Mouse (Mus musculus) embryonic facial prominence, embryonic 13.5 days (tissue): ENCODE measurements around the gene Exph5. TPM values are rescaled to one million over a fixed set of nuclear protein-coding genes. Genes with fewer than 3 reads are reported as not detected.
A peak's percentile ranks its signal among the peaks of the same experiment; 100 is the strongest.

Source experiments
- ATAC-seq: fragments of 200-750 bp; cut with Nextera tagmentation; 2 replicates; pipeline ENCODE4 v1.8.0; 2017; ENCODE audit warnings: low read depth; ENCODE audit not compliant: insufficient number of reproducible peaks, insufficient read depth, low FRiP score, low TSS enrichment
- H3K27ac ChIP-seq: fragments of 300-500 bp; sonication (generic); 2 replicates; pipeline ENCODE4 v1.5.1; 2015; ENCODE audit warnings: moderate library complexity, mild to moderate bottlenecking, inconsistent platforms
- H3K27me3 ChIP-seq: fragments of 300-500 bp; sonication (generic); 2 replicates; pipeline ENCODE4 v1.6.1; 2015; ENCODE audit warnings: mild to moderate bottlenecking, inconsistent platforms
- H3K36me3 ChIP-seq: fragments of 300-500 bp; sonication (generic); 2 replicates; pipeline ENCODE4 v1.6.1; 2015; ENCODE audit warnings: mild to moderate bottlenecking, inconsistent platforms
- H3K4me1 ChIP-seq: fragments of 300-500 bp; sonication (generic); 2 replicates; pipeline ENCODE4 v1.6.1; 2015; ENCODE audit warnings: inconsistent platforms
- H3K4me2 ChIP-seq: fragments of 300-500 bp; sonication (generic); 2 replicates; pipeline ENCODE4 v1.6.1; 2015; ENCODE audit warnings: moderate library complexity, mild to moderate bottlenecking, inconsistent platforms
- H3K4me3 ChIP-seq: fragments of 300-500 bp; sonication (generic); 2 replicates; pipeline ENCODE4 v1.5.1; 2015; ENCODE audit warnings: mild to moderate bottlenecking, inconsistent platforms
- H3K9ac ChIP-seq: fragments of 300-500 bp; sonication (generic); 2 replicates; pipeline ENCODE4 v1.6.1; 2015; ENCODE audit warnings: mild to moderate bottlenecking, inconsistent platforms
- H3K9me3 ChIP-seq: fragments of 300-500 bp; sonication (generic); 2 replicates; pipeline ENCODE4 v1.6.1; 2016; ENCODE audit warnings: inconsistent platforms
- WGBS: fragments of 180-500 bp; shearing (Covaris S2); methylation state at CpG from one replicate; pipeline ENCODE4 v1.1.7; 2015; ENCODE audit warnings: mixed read lengths; 5-methylcytosine and 5-hydroxymethylcytosine counted together
- polyA plus RNA-seq: library from polyadenylated mRNA; unstranded; fragments of >200 nt; fragmentation: Nextera tagmentation; extraction: Ambion mirVana; gene quantifications from 2 replicates; pipeline ENCODE4 v1.2.1, GENCODE M21; 2015

The Exph5 gene
- polyA plus RNA-seq, 1 experiment from 2014 or later, result 1.5 TPM

DNA sequence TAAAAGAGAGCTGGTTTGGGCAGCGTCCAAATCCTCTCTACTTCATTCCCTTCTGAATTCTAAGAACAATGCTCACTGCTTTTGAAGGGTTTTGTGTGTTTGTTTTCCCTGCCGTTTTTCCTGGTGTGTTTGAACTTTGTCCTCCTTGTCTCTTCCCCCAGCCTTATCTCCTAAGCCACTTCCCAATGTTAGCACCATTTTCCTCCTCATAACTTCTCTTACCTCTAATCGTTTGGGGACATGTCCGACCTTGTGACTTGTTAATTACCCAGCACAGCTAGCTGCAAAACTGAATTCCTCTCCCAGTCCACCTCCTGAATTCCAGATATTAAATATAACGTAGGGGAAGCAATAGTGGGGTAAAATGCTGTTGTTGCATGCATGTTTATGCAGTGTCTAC lies 76.1 kb downstream of the Exph5 start:
- Histone ChIP-seq H3K36me3 (no peaks in the 10 kb centered on the region), H3K4me1 (no peaks in the 10 kb centered on the region), H3K27ac (no peak overlapping the region), H3K4me3 (no peak overlapping the region), H3K9ac (no peak overlapping the region), H3K27me3 (no peaks in the 10 kb centered on the region), H3K9me3 (no peaks in the 10 kb centered on the region), H3K4me2 (no peak overlapping the region)
- 57% methylated on average over 5 of the region's 5 CpGs for WGBS
- no peak for ATAC-seq

DNA sequence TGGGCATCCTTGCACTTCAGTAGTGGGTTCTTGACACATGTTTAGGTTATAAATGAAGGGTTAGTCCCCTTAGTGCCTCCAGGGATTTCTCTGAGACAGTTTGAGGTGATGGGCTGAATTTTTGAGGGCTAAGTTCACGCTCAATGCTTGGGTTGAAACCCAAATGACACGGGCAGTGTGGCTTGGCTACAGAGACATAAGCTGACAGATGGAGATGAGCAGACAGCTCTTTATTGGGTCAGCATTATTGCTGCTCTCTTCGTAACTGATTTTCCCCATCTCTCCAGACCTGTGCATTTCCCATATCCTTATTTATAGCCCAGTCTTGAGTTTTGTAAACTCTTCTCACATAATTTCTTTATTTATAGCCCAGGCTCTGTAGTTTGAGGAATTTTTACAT lies 76.7 kb downstream of the Exph5 start:
- H3K27ac ChIP-seq, result no peak overlapping the region
- H3K36me3 ChIP-seq, result no peaks in the 10 kb centered on the region
- H3K9ac ChIP-seq, result no peak overlapping the region
- H3K4me3 ChIP-seq, result no peak overlapping the region
- no peaks in the 10 kb centered on the region for H3K27me3 ChIP-seq
- no peaks in the 10 kb centered on the region for H3K4me1 ChIP-seq
- H3K9me3 ChIP-seq, result no peaks in the 10 kb centered on the region
- WGBS, result 88% methylated on average over 3 of the region's 3 CpGs
- no peak for ATAC-seq
- no peak overlapping the region for H3K4me2 ChIP-seq

DNA sequence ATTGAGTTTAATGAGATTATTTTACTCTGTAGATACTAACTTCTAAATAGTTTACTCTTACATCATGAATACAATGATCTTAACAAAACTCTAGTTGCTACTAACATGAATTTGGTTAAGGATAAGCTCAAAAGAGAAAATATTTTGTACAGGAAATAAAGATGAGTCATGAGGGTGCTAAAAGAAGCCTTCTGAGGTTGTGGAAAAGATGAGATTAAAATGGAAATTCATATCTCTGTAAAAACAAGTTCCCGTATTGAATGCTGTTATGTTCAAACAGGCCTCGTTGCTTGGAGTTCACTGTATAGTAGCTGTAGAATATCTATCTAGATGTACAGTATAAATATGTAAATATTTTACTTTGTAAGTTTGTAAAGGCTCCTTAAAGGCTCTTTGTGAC lies 79.1 kb downstream of the Exph5 start:
- Histone ChIP-seq H3K36me3 (no peaks in the 10 kb centered on the region), H3K27ac (no peak overlapping the region), H3K4me3 (no peak overlapping the region), H3K9me3 (no peaks in the 10 kb centered on the region), H3K4me1 (peaks cover 8% of the 10 kb centered on the region), H3K9ac (no peak overlapping the region), H3K4me2 (no peak overlapping the region), H3K27me3 (no peaks in the 10 kb centered on the region)
- WGBS, result 70% methylated on average over 2 of the region's 2 CpGs
- ATAC-seq, result no peak

DNA sequence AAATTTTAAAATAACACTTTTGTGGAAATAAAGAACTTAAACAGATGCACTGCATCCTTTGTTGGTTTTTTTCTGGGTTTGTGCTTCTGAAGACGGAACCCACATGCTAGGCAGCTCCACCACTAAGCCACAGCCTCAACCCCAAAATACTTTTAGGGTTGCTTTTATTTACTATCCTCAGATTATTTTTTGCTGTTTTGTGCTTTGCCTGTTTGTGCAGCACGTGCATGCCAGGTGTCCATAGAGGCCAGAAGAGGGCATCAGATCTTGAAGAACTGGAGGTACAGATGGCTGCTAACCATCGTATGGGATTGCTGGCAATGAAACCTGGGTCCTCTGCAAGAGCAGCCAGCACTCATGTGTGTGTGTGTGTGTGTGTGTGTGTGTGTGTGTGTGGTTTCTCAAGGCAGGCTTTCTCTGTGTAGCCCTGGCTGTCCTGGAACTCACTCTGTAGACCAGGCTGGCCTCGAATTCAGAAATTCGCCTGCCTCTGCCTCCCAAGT lies 79.7 kb downstream of the Exph5 start:
- Histone ChIP-seq H3K27ac (no peak overlapping the region), H3K9me3 (no peaks in the 10 kb centered on the region), H3K4me2 (no peak overlapping the region), H3K4me3 (no peak overlapping the region), H3K27me3 (no peaks in the 10 kb centered on the region), H3K36me3 (no peaks in the 10 kb centered on the region), H3K9ac (no peak overlapping the region), H3K4me1 (peaks cover 9% of the 10 kb centered on the region)
- WGBS, result 74% methylated on average over 5 of the region's 5 CpGs
- no peak for ATAC-seq

DNA sequence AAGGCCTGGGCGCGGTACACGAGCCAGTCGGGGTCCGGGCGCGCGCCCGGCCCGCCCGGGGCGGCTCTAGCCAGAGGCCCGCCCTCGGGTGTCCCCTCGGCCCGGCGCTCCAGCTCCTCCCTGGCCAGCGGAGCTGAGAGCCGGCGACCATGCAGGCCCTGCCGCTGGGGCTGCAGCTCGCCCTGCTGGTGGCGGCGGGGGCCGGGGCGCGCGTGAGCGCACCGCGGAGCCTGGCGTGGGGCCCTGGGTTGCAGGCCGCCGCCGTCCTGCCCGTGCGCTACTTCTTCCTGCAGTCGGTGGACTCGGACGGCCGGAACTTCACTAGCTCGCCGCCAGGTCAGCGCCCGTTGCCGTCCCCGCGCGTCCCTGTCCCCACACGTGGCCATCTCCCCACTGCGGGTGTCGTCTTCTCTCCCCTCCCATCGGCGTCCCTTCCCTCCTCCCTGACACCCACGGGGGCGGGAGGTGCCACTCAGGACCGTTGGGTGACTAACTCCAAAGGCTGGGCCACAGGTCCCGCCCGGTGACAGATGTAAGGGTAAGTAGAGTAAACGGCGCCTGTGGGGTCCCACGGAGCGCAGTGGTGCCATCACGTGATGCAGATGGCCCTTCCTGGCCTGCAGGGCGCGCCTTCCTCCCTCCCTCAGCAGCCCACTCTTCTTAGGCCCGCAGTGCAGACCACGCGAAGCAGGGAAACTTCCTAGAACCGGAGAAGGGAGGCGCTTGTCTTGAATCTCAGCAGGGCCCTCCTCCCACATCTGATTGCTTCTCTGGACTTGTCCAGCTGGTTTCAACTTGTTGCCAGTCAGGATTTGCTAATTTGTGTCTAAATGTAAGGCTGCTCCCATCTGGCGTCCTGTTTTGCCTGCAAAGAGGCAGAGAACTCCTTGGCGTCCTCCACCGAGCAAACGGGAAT lies 82.7 kb downstream of the Exph5 start, which contains the start of gene Kdelc2:
Kdelc2 (plus strand) TSS at position 75 of the 916 bp plus-strand sequence.
- Histone ChIP-seq H3K36me3 (peaks cover 9% of the 10 kb centered on the region; the same call in 1 of the 2 replicates), H3K4me1 (peaks cover 9% of the 10 kb centered on the region), H3K4me3 (peak within 1 kb of the TSS; percentile 72), H3K9ac (peak within 1 kb of the TSS; percentile 96), H3K27ac (peak within 1 kb of the TSS; percentile 99), H3K4me2 (peak within 1 kb of the TSS; percentile 79), H3K27me3 (no peaks in the 10 kb centered on the region), H3K9me3 (no peaks in the 10 kb centered on the region)
- 0% methylated on average over 69 of the region's 75 CpGs for WGBS
- peak; percentile 96 for ATAC-seq

DNA sequence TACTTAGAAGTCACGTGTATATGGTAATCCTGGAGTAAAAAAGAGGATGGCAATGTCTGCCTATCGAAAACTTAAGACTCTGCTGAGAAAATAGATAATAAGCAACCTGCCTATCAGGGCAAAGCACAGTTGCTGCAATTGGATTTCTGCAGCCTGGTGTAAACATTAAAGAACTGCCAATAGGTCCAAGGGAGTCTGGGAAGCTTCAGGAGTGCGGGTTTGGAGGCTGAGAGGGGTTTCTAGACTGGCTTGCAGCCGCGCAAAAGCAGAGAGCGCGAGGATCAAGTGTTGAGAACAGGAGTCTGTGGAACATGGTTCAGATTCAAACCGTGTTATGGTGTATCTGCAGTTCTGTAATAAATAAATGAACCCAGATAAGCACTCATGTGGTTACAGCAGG lies 83.4 kb downstream of the Exph5 start:
- Histone ChIP-seq H3K27ac (peak overlapping the region; percentile 99), H3K4me1 (peaks cover 9% of the 10 kb centered on the region), H3K4me2 (peak overlapping the region; percentile 79), H3K27me3 (no peaks in the 10 kb centered on the region), H3K36me3 (peaks cover 10% of the 10 kb centered on the region; the same call in 1 of the 2 replicates), H3K9me3 (no peaks in the 10 kb centered on the region), H3K9ac (peak overlapping the region; percentile 96), H3K4me3 (peak overlapping the region; percentile 72)
- ATAC-seq, result no peak
- WGBS, result 4% methylated on average over 8 of the region's 8 CpGs

DNA sequence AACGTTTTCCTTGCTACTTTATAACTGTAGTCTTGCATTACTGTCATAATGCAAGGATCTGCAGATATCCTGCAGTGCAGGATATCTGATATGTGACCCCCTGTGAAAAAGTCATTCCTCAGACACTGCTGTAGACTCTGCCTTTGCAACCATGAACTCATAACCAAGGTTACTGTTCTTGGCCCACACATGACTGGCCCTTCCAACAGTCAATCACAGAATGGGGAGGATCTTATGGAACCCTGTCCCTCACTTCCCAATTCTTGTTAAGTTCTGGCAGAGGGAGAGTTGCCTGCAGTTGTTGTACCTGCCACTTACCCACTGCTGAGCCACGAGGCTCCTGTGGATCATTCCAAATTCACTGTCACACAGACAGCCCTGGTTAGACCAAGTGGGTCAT lies 86.0 kb downstream of the Exph5 start:
- Histone ChIP-seq H3K4me1 (peaks cover 9% of the 10 kb centered on the region), H3K27me3 (no peaks in the 10 kb centered on the region), H3K36me3 (peaks cover 18% of the 10 kb centered on the region), H3K4me3 (no peak overlapping the region), H3K4me2 (no peak overlapping the region), H3K27ac (no peak overlapping the region), H3K9me3 (no peaks in the 10 kb centered on the region), H3K9ac (no peak overlapping the region)
- no peak for ATAC-seq
- WGBS, result 75% methylated on average over 2 of the region's 2 CpGs

DNA sequence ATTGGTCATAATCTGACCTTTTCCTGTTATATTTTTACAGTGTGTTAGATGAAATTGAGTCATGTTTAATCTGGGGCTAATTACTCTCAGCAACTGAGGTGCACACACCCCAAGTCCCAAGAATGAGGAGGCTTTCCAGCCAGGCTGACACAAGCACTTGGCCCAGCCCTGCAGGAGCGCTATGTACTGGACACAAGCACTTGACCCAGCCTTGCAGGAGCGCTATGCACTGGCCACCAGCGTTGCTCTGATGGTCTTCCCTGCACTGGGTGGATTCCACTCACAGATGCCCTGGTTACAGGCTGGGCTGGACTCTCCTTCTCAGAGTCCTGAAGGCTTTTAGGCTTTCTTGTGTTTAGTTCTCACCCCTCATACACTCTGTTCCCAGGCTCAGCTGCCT lies 87.6 kb downstream of the Exph5 start:
- H3K4me2 ChIP-seq, result no peak overlapping the region
- no peak overlapping the region for H3K4me3 ChIP-seq
- H3K4me1 ChIP-seq, result peaks cover 9% of the 10 kb centered on the region
- no peak overlapping the region for H3K27ac ChIP-seq
- no peak overlapping the region for H3K9ac ChIP-seq
- no peaks in the 10 kb centered on the region for H3K9me3 ChIP-seq
- no peak for ATAC-seq
- H3K36me3 ChIP-seq, result peaks cover 18% of the 10 kb centered on the region
- H3K27me3 ChIP-seq, result no peaks in the 10 kb centered on the region
- 93% methylated on average over 3 of the region's 3 CpGs for whole genome bisulfite sequencing

DNA sequence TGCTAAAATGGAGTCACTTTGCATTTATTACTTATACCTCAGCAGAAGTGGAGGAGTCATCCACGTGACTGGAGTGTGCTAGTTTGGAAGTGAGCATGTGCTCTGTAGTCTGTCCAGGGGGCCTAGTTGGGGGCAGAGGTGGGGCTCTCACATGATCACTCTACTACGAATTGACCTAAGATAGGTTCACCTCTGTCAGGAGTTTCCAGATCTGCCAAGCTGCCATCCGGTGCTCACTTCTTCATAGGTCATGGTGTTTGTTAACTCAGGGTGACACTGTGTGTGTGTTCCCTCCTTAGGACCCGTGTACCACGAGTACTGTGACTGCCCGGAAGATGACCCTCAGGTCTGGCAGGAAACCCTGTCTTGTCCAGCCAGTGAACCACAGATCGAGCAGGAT lies 88.7 kb downstream of the Exph5 start:
- Histone ChIP-seq H3K9me3 (no peaks in the 10 kb centered on the region), H3K4me1 (peaks cover 5% of the 10 kb centered on the region), H3K27ac (no peak overlapping the region), H3K36me3 (peaks cover 18% of the 10 kb centered on the region), H3K4me3 (no peak overlapping the region), H3K27me3 (no peaks in the 10 kb centered on the region), H3K4me2 (no peak overlapping the region), H3K9ac (no peak overlapping the region)
- no peak for ATAC-seq
- WGBS, result 72% methylated on average over 7 of the region's 7 CpGs

DNA sequence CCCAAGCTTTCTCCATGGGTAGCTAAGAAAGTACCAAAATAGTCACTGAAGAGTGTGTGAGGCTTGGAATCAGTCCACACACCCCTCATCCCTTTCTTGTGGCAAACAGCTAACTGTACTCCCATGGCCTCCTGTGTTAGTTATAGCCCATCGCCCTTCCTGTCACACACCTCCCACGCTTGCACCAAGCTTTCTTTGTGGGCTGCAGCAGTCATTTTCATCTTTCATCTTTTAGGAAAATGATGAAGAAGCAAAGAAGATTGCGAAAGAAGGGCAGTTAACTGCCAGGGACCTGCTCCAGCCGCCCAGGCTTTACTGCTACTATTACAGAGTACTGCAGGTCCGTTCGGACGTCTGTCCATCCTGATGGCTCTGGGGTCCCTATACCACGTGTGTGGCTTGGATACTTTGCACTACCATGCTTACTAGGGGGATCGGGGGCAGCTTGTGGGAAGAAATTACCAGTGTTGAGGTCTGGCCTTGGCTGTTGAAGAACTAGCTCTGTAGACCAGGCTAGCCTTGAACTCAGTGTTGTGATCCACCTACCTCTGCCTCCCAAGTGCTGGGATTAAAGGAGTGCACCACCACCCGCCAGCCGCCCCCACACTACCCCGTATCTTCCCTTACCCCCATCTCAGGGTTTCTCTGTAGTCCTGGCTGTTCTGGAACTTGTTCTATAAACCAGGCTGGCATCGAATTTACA lies 96.4 kb downstream of the Exph5 start:
- no peak overlapping the region for H3K4me3 ChIP-seq
- H3K36me3 ChIP-seq, result peaks cover 5% of the 10 kb centered on the region; the same call in 1 of the 2 replicates
- no peaks in the 10 kb centered on the region for H3K9me3 ChIP-seq
- 81% methylated on average over 13 of the region's 13 CpGs for WGBS
- H3K27me3 ChIP-seq, result no peaks in the 10 kb centered on the region
- no peak overlapping the region for H3K9ac ChIP-seq
- no peak overlapping the region for H3K27ac ChIP-seq
- H3K4me2 ChIP-seq, result no peak overlapping the region
- no peak for ATAC-seq
- H3K4me1 ChIP-seq, result peaks cover 9% of the 10 kb centered on the region

DNA sequence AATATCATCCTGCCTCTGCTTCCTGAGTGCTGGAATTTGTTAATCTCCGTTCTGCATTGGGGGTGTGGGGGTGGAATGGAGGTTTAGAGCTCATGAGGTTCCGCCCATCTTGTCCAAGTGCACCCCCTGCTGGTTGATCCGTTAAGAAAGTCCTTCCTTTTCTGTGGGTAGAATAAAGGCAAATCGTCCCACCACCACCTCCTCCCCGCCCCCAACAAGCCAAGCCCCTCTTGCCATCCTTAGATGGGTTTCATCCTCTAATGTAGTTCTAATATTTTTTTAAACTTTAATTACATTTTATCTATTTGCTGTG lies 96.9 kb downstream of the Exph5 start:
- no peak for ATAC-seq
- Histone ChIP-seq H3K9ac (no peak overlapping the region), H3K27me3 (no peaks in the 10 kb centered on the region), H3K36me3 (peaks cover 5% of the 10 kb centered on the region; the same call in 1 of the 2 replicates), H3K4me1 (peaks cover 14% of the 10 kb centered on the region), H3K27ac (no peak overlapping the region), H3K4me3 (no peak overlapping the region), H3K9me3 (no peaks in the 10 kb centered on the region), H3K4me2 (no peak overlapping the region)
- 13% methylated on average over 5 of the region's 5 CpGs for WGBS

DNA sequence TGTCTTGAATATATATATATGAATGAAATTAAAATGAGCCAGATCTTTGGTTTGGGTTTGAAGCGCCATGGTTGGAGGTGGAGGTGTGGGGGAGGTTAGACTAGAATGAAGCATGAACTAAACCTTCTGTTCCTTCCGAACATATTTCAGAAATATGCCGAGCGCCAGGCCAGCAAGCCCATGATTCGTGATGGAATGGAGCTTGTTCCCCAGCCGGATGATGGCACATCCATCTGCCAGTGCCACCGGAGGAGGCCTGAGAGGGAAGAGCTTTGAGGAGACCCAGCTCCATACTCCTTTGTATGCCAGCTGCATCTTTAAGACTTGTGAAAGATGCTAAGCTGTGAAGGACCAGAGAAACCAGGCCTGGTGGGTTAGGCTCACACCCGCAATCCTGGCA lies 98.1 kb downstream of the Exph5 start:
- H3K36me3 ChIP-seq, result peaks cover 5% of the 10 kb centered on the region; the same call in 1 of the 2 replicates
- H3K9ac ChIP-seq, result no peak overlapping the region
- no peaks in the 10 kb centered on the region for H3K27me3 ChIP-seq
- H3K27ac ChIP-seq, result no peak overlapping the region
- 92% methylated on average over 8 of the region's 8 CpGs for WGBS
- peaks cover 16% of the 10 kb centered on the region for H3K4me1 ChIP-seq
- H3K4me3 ChIP-seq, result no peak overlapping the region
- no peaks in the 10 kb centered on the region for H3K9me3 ChIP-seq
- ATAC-seq, result no peak
- H3K4me2 ChIP-seq, result no peak overlapping the region
